Mouse (Mus musculus): ENCODE data around the gene A130010J15Rik. TPM values are rescaled to one million over a fixed set of nuclear protein-coding genes. Genes with fewer than 3 reads are reported as not detected.
A peak's percentile ranks its signal among the peaks of the same experiment; 100 is the strongest.

A130010J15Rik gene
- polyA plus RNA-seq, 1 experiment from 2014 or later = 13.7 TPM

GRCm38 (mm10) chr1:193203821-193204220, 36.0 kb downstream of the A130010J15Rik start:
- 55% methylated on average over 2 of the region's 2 CpGs for WGBS
- no peak for ATAC-seq
- Histone ChIP-seq H3K4me3 (ENCODE audit: low read length) (no peak overlapping the region), H3K9ac (ENCODE audit: low read depth, low read length) (no peak overlapping the region), H3K36me3 (ENCODE audit: control insufficient read depth, insufficient read depth, low read length) (no peaks in the 10 kb centered on the region), H3K4me2 (ENCODE audit: low read depth, low read length) (no peak overlapping the region), H3K9me3 (ENCODE audit: control insufficient read depth, low read length) (no peaks in the 10 kb centered on the region), H3K27me3 (replicated peaks; ENCODE audit: control insufficient read depth, insufficient read depth, low read length) (no peaks in the 10 kb centered on the region), H3K27ac (ENCODE audit: low read length) (no peak overlapping the region), H3K4me1 (ENCODE audit: control insufficient read depth, insufficient read depth, low read length) (no peaks in the 10 kb centered on the region)

GRCm38 (mm10) chr1:193205431-193205830, 37.6 kb downstream of the A130010J15Rik start:
- ATAC-seq = no peak
- Histone ChIP-seq H3K9ac (ENCODE audit: low read depth, low read length) (no peak overlapping the region), H3K4me2 (ENCODE audit: low read depth, low read length) (no peak overlapping the region), H3K27me3 (replicated peaks; ENCODE audit: control insufficient read depth, insufficient read depth, low read length) (no peaks in the 10 kb centered on the region), H3K27ac (ENCODE audit: low read length) (no peak overlapping the region), H3K36me3 (ENCODE audit: control insufficient read depth, insufficient read depth, low read length) (no peaks in the 10 kb centered on the region), H3K4me3 (ENCODE audit: low read length) (no peak overlapping the region), H3K9me3 (ENCODE audit: control insufficient read depth, low read length) (no peaks in the 10 kb centered on the region), H3K4me1 (ENCODE audit: control insufficient read depth, insufficient read depth, low read length) (no peaks in the 10 kb centered on the region)
- 63% methylated on average over 2 of the region's 2 CpGs for WGBS

DNA sequence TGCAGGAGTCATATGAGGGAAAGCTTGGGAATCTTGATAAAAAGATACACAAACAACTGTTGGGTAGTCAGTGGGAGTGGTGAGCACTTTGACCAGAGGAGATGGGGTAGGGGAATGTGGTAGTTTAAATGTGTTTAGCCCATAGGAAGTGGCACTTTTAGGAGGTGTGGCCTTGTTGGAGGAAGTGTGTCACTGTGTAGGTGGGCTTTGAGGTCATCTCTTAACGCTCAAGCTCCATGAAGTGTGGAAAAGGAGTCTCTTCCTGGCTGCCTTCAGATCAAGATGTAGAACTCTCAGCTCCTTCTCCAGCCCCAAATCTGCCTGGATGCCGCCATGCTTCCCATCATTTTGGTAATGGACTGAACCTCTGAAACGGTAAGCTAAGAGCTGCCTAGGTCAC, 39.7 kb downstream of the A130010J15Rik start, which contains the start of gene Lamb3:
Lamb3 (plus strand) TSS at position 197 of the 400 bp plus-strand sequence.
- Histone ChIP-seq H3K4me2 (ENCODE audit: low read depth, low read length) (no peak within 1 kb of the TSS), H3K4me1 (ENCODE audit: control insufficient read depth, insufficient read depth, low read length) (no peaks in the 10 kb centered on the region)
- WGBS = 92% methylated on average over 3 of the region's 3 CpGs

DNA sequence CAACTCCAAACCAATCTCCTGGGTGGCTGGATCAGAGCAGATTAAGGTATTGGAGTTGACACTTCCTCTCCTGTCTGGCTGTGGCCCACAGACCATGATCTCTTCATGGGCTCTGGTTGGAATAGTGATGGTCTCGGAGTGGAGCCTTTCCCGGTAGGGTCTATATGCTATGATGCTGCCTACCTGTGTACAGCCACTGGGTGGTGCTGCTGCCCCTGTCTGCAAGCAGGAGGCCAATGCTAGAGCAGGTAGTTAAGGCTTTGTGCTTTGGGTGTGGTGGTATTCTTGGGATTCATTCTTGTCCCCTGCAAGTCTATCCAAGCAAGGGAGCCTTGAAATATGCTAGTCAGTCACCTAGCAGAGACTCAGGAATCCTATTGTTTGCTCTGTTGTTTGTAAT, 40.3 kb downstream of the A130010J15Rik start:
- Histone ChIP-seq H3K4me3 (ENCODE audit: low read length) (no peak overlapping the region), H3K36me3 (ENCODE audit: control insufficient read depth, insufficient read depth, low read length) (no peaks in the 10 kb centered on the region), H3K9me3 (ENCODE audit: control insufficient read depth, low read length) (no peaks in the 10 kb centered on the region), H3K4me1 (ENCODE audit: control insufficient read depth, insufficient read depth, low read length) (no peaks in the 10 kb centered on the region), H3K27ac (ENCODE audit: low read length) (no peak overlapping the region), H3K4me2 (ENCODE audit: low read depth, low read length) (no peak overlapping the region), H3K9ac (ENCODE audit: low read depth, low read length) (no peak overlapping the region), H3K27me3 (replicated peaks; ENCODE audit: control insufficient read depth, insufficient read depth, low read length) (no peaks in the 10 kb centered on the region)
- 36% methylated on average over 2 of the region's 2 CpGs for WGBS
- ATAC-seq = 0 out of 2 replicates have a peak, but pooled peaks have one; percentile 38

More for the DNA sequence above, 39.7 kb downstream of the A130010J15Rik start, which contains the start of gene Lamb3:
- Histone ChIP-seq H3K27ac (ENCODE audit: low read length) (no peak within 1 kb of the TSS), H3K27me3 (replicated peaks; ENCODE audit: control insufficient read depth, insufficient read depth, low read length) (no peaks in the 10 kb centered on the region), H3K36me3 (ENCODE audit: control insufficient read depth, insufficient read depth, low read length) (no peaks in the 10 kb centered on the region), H3K9me3 (ENCODE audit: control insufficient read depth, low read length) (no peaks in the 10 kb centered on the region), H3K9ac (ENCODE audit: low read depth, low read length) (no peak within 1 kb of the TSS), H3K4me3 (ENCODE audit: low read length) (no peak within 1 kb of the TSS)
- no peak for ATAC-seq

DNA sequence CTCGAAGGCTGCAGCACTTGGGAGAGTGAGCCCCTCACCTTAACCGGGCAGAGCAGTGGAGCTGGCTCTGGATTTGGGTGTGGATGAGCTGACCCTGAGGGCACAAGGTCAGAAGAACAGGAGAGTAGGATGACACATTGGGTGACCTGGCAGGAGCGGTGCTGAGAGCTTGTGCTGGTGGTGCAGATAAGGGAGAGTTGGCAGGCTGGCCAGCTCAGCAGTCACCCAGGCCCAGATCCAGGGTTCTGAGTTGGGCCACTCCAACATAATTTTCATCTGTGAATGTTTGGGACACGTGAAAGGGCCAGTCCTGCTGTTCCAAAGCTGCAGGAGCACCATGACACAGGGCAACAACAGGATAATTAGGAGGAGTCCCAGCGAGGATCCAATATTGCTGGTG, 43.5 kb downstream of the A130010J15Rik start:
- no peak overlapping the region for H3K27ac ChIP-seq (ENCODE audit: low read length)
- H3K27me3 ChIP-seq (replicated peaks; ENCODE audit: control insufficient read depth, insufficient read depth, low read length) = no peaks in the 10 kb centered on the region

GRCm38 (mm10) chr1:193214053-193214452, 46.2 kb downstream of the A130010J15Rik start:
- no peaks in the 10 kb centered on the region for H3K36me3 ChIP-seq (ENCODE audit: control insufficient read depth, insufficient read depth, low read length)
- WGBS = 64% methylated on average over 5 of the region's 5 CpGs
- no peak overlapping the region for H3K27ac ChIP-seq (ENCODE audit: low read length)
- no peak overlapping the region for H3K4me3 ChIP-seq (ENCODE audit: low read length)
- no peak for ATAC-seq
- H3K4me1 ChIP-seq (ENCODE audit: control insufficient read depth, insufficient read depth, low read length) = no peaks in the 10 kb centered on the region
- no peak overlapping the region for H3K4me2 ChIP-seq (ENCODE audit: low read depth, low read length)
- no peaks in the 10 kb centered on the region for H3K9me3 ChIP-seq (ENCODE audit: control insufficient read depth, low read length)
- H3K9ac ChIP-seq (ENCODE audit: low read depth, low read length) = no peak overlapping the region
- no peaks in the 10 kb centered on the region for H3K27me3 ChIP-seq (replicated peaks; ENCODE audit: control insufficient read depth, insufficient read depth, low read length)

More for the DNA sequence above, 43.5 kb downstream of the A130010J15Rik start:
- ATAC-seq = no peak
- Histone ChIP-seq H3K36me3 (ENCODE audit: control insufficient read depth, insufficient read depth, low read length) (no peaks in the 10 kb centered on the region), H3K9me3 (ENCODE audit: control insufficient read depth, low read length) (no peaks in the 10 kb centered on the region), H3K4me2 (ENCODE audit: low read depth, low read length) (no peak overlapping the region), H3K4me1 (ENCODE audit: control insufficient read depth, insufficient read depth, low read length) (no peaks in the 10 kb centered on the region), H3K4me3 (ENCODE audit: low read length) (no peak overlapping the region), H3K9ac (ENCODE audit: low read depth, low read length) (no peak overlapping the region)
- WGBS = 75% methylated on average over 5 of the region's 5 CpGs

GRCm38 (mm10) chr1:193216000-193216399, 48.2 kb downstream of the A130010J15Rik start:
- Histone ChIP-seq H3K4me1 (ENCODE audit: control insufficient read depth, insufficient read depth, low read length) (no peaks in the 10 kb centered on the region), H3K9ac (ENCODE audit: low read depth, low read length) (no peak overlapping the region), H3K4me2 (ENCODE audit: low read depth, low read length) (no peak overlapping the region), H3K36me3 (ENCODE audit: control insufficient read depth, insufficient read depth, low read length) (no peaks in the 10 kb centered on the region), H3K27me3 (replicated peaks; ENCODE audit: control insufficient read depth, insufficient read depth, low read length) (no peaks in the 10 kb centered on the region), H3K4me3 (ENCODE audit: low read length) (no peak overlapping the region), H3K9me3 (ENCODE audit: control insufficient read depth, low read length) (no peaks in the 10 kb centered on the region), H3K27ac (ENCODE audit: low read length) (no peak overlapping the region)
- WGBS = 71% methylated on average over 3 of the region's 3 CpGs
- no peak for ATAC-seq

- Histone ChIP-seq H3K9ac (ENCODE audit: low read depth, low read length) (no peak overlapping the region), H3K27me3 (replicated peaks; ENCODE audit: control insufficient read depth, insufficient read depth, low read length) (no peaks in the 10 kb centered on the region), H3K9me3 (ENCODE audit: control insufficient read depth, low read length) (no peaks in the 10 kb centered on the region), H3K4me2 (ENCODE audit: low read depth, low read length) (no peak overlapping the region), H3K27ac (ENCODE audit: low read length) (no peak overlapping the region), H3K4me1 (ENCODE audit: control insufficient read depth, insufficient read depth, low read length) (no peaks in the 10 kb centered on the region), H3K36me3 (ENCODE audit: control insufficient read depth, insufficient read depth, low read length) (no peaks in the 10 kb centered on the region), H3K4me3 (ENCODE audit: low read length) (no peak overlapping the region)
- ATAC-seq = no peak
- WGBS = 64% methylated on average over 5 of the region's 5 CpGs
Measured at GRCm38 (mm10) chr1:193220408-193220807, 52.6 kb downstream of the A130010J15Rik start.

DNA sequence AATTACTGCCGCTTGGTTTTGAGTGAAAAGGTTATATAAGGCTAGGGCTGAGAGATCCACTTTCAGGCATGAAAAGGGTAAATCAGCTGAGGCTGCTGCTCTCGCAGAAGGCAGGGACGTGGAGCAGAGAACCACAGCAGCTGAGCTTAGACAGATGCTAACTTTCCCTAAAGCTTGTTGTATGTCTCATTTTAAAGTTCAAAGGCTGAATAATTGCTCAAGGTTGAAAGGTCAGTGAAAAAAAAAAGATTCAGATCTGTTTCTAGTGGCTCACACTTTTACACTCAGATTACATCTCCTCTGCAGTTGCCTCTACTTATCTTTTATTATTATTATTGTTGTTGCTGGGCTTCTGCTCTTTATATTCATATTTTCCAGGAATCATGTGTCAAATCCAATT, 57.7 kb downstream of the A130010J15Rik start:
- H3K9me3 ChIP-seq (ENCODE audit: control insufficient read depth, low read length) = no peaks in the 10 kb centered on the region
- no peak overlapping the region for H3K4me3 ChIP-seq (ENCODE audit: low read length)
- WGBS = 41% methylated on average over 3 of the region's 3 CpGs
- no peaks in the 10 kb centered on the region for H3K36me3 ChIP-seq (ENCODE audit: control insufficient read depth, insufficient read depth, low read length)
- ATAC-seq = no peak
- no peak overlapping the region for H3K9ac ChIP-seq (ENCODE audit: low read depth, low read length)
- H3K27me3 ChIP-seq (replicated peaks; ENCODE audit: control insufficient read depth, insufficient read depth, low read length) = no peaks in the 10 kb centered on the region
- no peak overlapping the region for H3K27ac ChIP-seq (ENCODE audit: low read length)
- no peaks in the 10 kb centered on the region for H3K4me1 ChIP-seq (ENCODE audit: control insufficient read depth, insufficient read depth, low read length)
- no peak overlapping the region for H3K4me2 ChIP-seq (ENCODE audit: low read depth, low read length)

GRCm38 (mm10) chr1:193226114-193226513, 58.3 kb downstream of the A130010J15Rik start:
- Histone ChIP-seq H3K27ac (ENCODE audit: low read length) (no peak overlapping the region), H3K36me3 (ENCODE audit: control insufficient read depth, insufficient read depth, low read length) (no peaks in the 10 kb centered on the region), H3K9ac (ENCODE audit: low read depth, low read length) (no peak overlapping the region), H3K9me3 (ENCODE audit: control insufficient read depth, low read length) (no peaks in the 10 kb centered on the region), H3K4me1 (ENCODE audit: control insufficient read depth, insufficient read depth, low read length) (0 out of 2 replicates have a peak, but pooled peaks cover 3% of the 10 kb centered on the region), H3K4me2 (ENCODE audit: low read depth, low read length) (no peak overlapping the region), H3K4me3 (ENCODE audit: low read length) (no peak overlapping the region), H3K27me3 (replicated peaks; ENCODE audit: control insufficient read depth, insufficient read depth, low read length) (no peaks in the 10 kb centered on the region)
- ATAC-seq = no peak
- WGBS = 91% methylated on average over 4 of the region's 4 CpGs
